Mouse (Mus musculus): ENCODE measurements around the gene Il10ra. TPM values are rescaled to one million over a fixed set of nuclear protein-coding genes. Genes with fewer than 3 reads are reported as not detected.

Gene Il10ra
- polyA plus RNA-seq (2015; fragmentation: Nextera tagmentation; extraction: Ambion mirVana), result 0.48 and 0.64 TPM in 2 replicates

DNA sequence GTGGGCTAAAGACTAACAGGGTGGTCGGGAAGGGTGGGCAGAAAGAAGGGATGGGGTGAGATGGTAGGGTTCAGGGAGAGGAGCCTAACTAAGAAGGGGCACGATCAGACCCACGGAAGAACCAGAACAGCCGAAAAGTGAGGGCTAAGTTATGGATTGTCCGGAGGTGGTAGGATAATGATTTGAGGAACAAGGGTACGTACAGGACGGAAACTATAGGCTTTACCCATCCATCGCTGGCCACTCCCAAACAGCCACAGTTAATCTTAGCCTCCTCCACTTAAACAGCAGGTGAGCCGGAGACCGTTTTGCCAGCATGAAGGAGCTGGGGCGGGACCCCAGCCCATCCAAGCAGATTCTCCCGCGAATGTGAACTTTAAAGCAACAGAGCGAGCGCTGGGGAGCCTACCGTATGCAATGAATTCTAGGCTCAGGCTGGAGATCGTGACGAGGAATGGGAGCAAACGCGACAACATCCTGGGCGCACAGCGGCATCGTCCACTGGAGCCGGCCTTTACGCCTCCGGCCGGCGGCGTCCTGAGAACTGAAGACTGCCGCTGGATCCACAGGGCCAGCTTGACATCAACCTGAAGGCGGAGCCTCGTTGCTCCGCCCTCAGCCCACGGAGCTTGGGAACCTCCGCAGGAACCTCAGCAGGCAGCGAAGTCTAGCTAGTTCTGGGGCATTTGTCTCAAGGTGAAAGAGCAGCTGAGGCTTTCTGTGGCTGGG, at the start of gene Il10ra:
Il10ra (minus strand) TSS at position 553 of the 729 bp plus-strand sequence.
- H3K27ac ChIP-seq (ENCODE audit: low read length), result no peak within 1 kb of the TSS
- WGBS, result 5% methylated on average over 36 of the region's 36 CpGs
- no peak for ATAC-seq
- H3K4me3 ChIP-seq (ENCODE audit: low read depth, low read length), result peak within 1 kb of the TSS; percentile 45
- peak within 1 kb of the TSS; percentile 60 for H3K9ac ChIP-seq (ENCODE audit: low read depth, low read length)
- H3K4me2 ChIP-seq (ENCODE audit: low read length), result peak within 1 kb of the TSS; percentile 81
- no peaks in the 10 kb centered on the region for H3K9me3 ChIP-seq (replicated peaks; ENCODE audit: control insufficient read depth, low read length, poor library complexity, severe bottlenecking)
- no peaks in the 10 kb centered on the region for H3K4me1 ChIP-seq (ENCODE audit: control insufficient read depth, insufficient read depth, low read length)
- no peaks in the 10 kb centered on the region for H3K36me3 ChIP-seq (ENCODE audit: control insufficient read depth, insufficient read depth, low read length)
- H3K27me3 ChIP-seq (ENCODE audit: control insufficient read depth, insufficient read depth, low read depth, low read length), result peaks cover 12% of the 10 kb centered on the region

DNA sequence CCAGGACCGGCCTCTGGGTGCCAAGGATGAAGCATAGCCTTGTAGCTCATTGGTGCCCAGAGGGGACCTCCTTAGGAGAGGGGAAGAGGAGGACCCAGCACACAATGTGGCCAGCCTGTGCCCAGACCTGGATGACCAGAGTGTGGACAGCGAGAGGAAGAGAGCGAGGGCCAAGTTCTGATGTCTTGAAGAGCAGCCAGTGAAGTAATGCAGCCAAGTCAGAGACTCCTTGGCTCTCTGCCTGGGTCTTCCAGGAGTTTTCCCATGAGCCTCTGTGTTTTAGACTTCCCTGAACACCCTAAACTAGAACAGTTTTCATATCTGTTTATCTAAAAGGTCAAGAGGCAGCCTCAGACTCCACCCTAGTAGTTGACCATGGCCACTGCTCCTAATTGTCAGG, 48.7 kb upstream of the Il10ra start:
- H3K27ac ChIP-seq (ENCODE audit: low read length), result no peak overlapping the region
- no peaks in the 10 kb centered on the region for H3K4me1 ChIP-seq (ENCODE audit: control insufficient read depth, insufficient read depth, low read length)
- no peak overlapping the region for H3K4me2 ChIP-seq (ENCODE audit: low read length)
- no peaks in the 10 kb centered on the region for H3K36me3 ChIP-seq (ENCODE audit: control insufficient read depth, insufficient read depth, low read length)
- ATAC-seq, result no peak
- H3K9me3 ChIP-seq (replicated peaks; ENCODE audit: control insufficient read depth, low read length, poor library complexity, severe bottlenecking), result no peaks in the 10 kb centered on the region
- H3K9ac ChIP-seq (ENCODE audit: low read depth, low read length), result no peak overlapping the region
- no peak overlapping the region for H3K4me3 ChIP-seq (ENCODE audit: low read depth, low read length)
- H3K27me3 ChIP-seq (ENCODE audit: control insufficient read depth, insufficient read depth, low read depth, low read length), result no peaks in the 10 kb centered on the region
- WGBS, result 89% methylated on average over 3 of the region's 3 CpGs

DNA sequence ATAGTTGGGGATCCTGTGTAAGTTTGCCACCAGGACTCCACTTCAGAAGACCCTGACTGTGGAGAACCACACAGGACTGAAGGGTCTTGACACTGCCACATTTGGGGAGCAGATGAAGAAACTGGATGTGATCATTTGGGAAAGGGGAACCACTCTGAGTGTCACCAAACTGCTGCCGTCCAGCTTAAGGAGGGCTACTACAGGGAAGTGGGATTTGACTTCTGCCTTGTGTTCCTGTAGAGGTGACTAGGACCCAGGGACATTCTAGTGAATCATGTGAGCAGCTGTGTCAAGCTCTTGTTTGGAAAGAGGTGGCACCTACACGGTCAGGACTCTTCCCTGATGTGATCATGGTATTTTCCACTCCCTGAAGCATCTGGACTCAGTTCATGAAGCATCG, 45.0 kb upstream of the Il10ra start:
- Histone ChIP-seq H3K27me3 (ENCODE audit: control insufficient read depth, insufficient read depth, low read depth, low read length) (no peaks in the 10 kb centered on the region), H3K36me3 (ENCODE audit: control insufficient read depth, insufficient read depth, low read length) (no peaks in the 10 kb centered on the region), H3K27ac (ENCODE audit: low read length) (no peak overlapping the region), H3K4me1 (ENCODE audit: control insufficient read depth, insufficient read depth, low read length) (no peaks in the 10 kb centered on the region), H3K9ac (ENCODE audit: low read depth, low read length) (no peak overlapping the region), H3K9me3 (replicated peaks; ENCODE audit: control insufficient read depth, low read length, poor library complexity, severe bottlenecking) (no peaks in the 10 kb centered on the region), H3K4me3 (ENCODE audit: low read depth, low read length) (no peak overlapping the region), H3K4me2 (ENCODE audit: low read length) (no peak overlapping the region)
- ATAC-seq, result no peak
- 89% methylated on average over 3 of the region's 3 CpGs for WGBS

DNA sequence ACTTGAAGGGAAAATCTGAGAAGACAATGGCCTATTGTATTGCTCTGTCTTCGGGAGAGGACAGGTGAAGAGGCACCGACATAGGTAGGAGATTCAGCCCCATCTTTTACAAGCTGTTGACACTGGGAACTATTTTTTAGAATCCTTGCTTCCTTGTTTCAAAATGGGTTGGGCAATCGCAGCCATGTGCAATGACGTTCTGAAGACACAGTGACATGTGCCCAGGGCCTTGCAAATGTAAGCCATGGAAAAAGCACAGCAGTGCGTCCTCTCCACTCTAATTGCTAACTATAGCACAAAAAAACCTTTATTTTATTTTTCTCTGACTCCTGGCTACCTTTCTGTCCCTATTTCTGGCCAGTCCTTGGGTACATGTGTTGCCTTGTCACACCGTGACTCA, 42.9 kb upstream of the Il10ra start:
- Histone ChIP-seq H3K4me1 (ENCODE audit: control insufficient read depth, insufficient read depth, low read length) (no peaks in the 10 kb centered on the region), H3K36me3 (ENCODE audit: control insufficient read depth, insufficient read depth, low read length) (no peaks in the 10 kb centered on the region), H3K27ac (ENCODE audit: low read length) (no peak overlapping the region), H3K9ac (ENCODE audit: low read depth, low read length) (no peak overlapping the region), H3K9me3 (replicated peaks; ENCODE audit: control insufficient read depth, low read length, poor library complexity, severe bottlenecking) (no peaks in the 10 kb centered on the region), H3K27me3 (ENCODE audit: control insufficient read depth, insufficient read depth, low read depth, low read length) (no peaks in the 10 kb centered on the region), H3K4me2 (ENCODE audit: low read length) (no peak overlapping the region), H3K4me3 (ENCODE audit: low read depth, low read length) (no peak overlapping the region)
- ATAC-seq, result no peak
- WGBS, result 90% methylated on average over 6 of the region's 6 CpGs

GRCm38 (mm10) chr9:45308521-45308920, 39.6 kb upstream of the Il10ra start:
- Histone ChIP-seq H3K9me3 (replicated peaks; ENCODE audit: control insufficient read depth, low read length, poor library complexity, severe bottlenecking) (no peaks in the 10 kb centered on the region), H3K27me3 (ENCODE audit: control insufficient read depth, insufficient read depth, low read depth, low read length) (no peaks in the 10 kb centered on the region), H3K4me1 (ENCODE audit: control insufficient read depth, insufficient read depth, low read length) (no peaks in the 10 kb centered on the region), H3K4me2 (ENCODE audit: low read length) (no peak overlapping the region), H3K36me3 (ENCODE audit: control insufficient read depth, insufficient read depth, low read length) (no peaks in the 10 kb centered on the region), H3K9ac (ENCODE audit: low read depth, low read length) (no peak overlapping the region), H3K4me3 (ENCODE audit: low read depth, low read length) (no peak overlapping the region), H3K27ac (ENCODE audit: low read length) (no peak overlapping the region)
- 87% methylated on average over 5 of the region's 5 CpGs for WGBS
- ATAC-seq, result no peak

- H3K27ac ChIP-seq (ENCODE audit: low read length), result no peak overlapping the region
- no peak for ATAC-seq
- WGBS, result 91% methylated on average over 12 of the region's 12 CpGs
- H3K4me3 ChIP-seq (ENCODE audit: low read depth, low read length), result no peak overlapping the region
- no peaks in the 10 kb centered on the region for H3K9me3 ChIP-seq (replicated peaks; ENCODE audit: control insufficient read depth, low read length, poor library complexity, severe bottlenecking)
- no peaks in the 10 kb centered on the region for H3K4me1 ChIP-seq (ENCODE audit: control insufficient read depth, insufficient read depth, low read length)
- H3K4me2 ChIP-seq (ENCODE audit: low read length), result no peak overlapping the region
- H3K36me3 ChIP-seq (ENCODE audit: control insufficient read depth, insufficient read depth, low read length), result no peaks in the 10 kb centered on the region
- no peak overlapping the region for H3K9ac ChIP-seq (ENCODE audit: low read depth, low read length)
- H3K27me3 ChIP-seq (ENCODE audit: control insufficient read depth, insufficient read depth, low read depth, low read length), result no peaks in the 10 kb centered on the region
These were observed 37.9 kb upstream of the Il10ra start for GRCm38 (mm10) chr9:45306746-45307410.

GRCm38 (mm10) chr9:45301771-45302170, 32.8 kb upstream of the Il10ra start:
- 87% methylated on average over 8 of the region's 8 CpGs for WGBS
- Histone ChIP-seq H3K9ac (ENCODE audit: low read depth, low read length) (no peak overlapping the region), H3K9me3 (replicated peaks; ENCODE audit: control insufficient read depth, low read length, poor library complexity, severe bottlenecking) (no peaks in the 10 kb centered on the region), H3K36me3 (ENCODE audit: control insufficient read depth, insufficient read depth, low read length) (no peaks in the 10 kb centered on the region), H3K4me1 (ENCODE audit: control insufficient read depth, insufficient read depth, low read length) (peaks cover 5% of the 10 kb centered on the region; the same call in 1 of the 2 replicates), H3K4me3 (ENCODE audit: low read depth, low read length) (no peak overlapping the region), H3K4me2 (ENCODE audit: low read length) (no peak overlapping the region), H3K27ac (ENCODE audit: low read length) (no peak overlapping the region), H3K27me3 (ENCODE audit: control insufficient read depth, insufficient read depth, low read depth, low read length) (no peaks in the 10 kb centered on the region)
- ATAC-seq, result no peak

- peak overlapping the region; percentile 73 for H3K4me2 ChIP-seq (ENCODE audit: low read length)
- H3K27ac ChIP-seq (ENCODE audit: low read length), result peak overlapping the region; percentile 85
- H3K36me3 ChIP-seq (ENCODE audit: control insufficient read depth, insufficient read depth, low read length), result no peaks in the 10 kb centered on the region
- no peaks in the 10 kb centered on the region for H3K9me3 ChIP-seq (replicated peaks; ENCODE audit: control insufficient read depth, low read length, poor library complexity, severe bottlenecking)
- WGBS, result 16% methylated on average over 20 of the region's 20 CpGs
- H3K4me3 ChIP-seq (ENCODE audit: low read depth, low read length), result peak overlapping the region; percentile 35
- H3K27me3 ChIP-seq (ENCODE audit: control insufficient read depth, insufficient read depth, low read depth, low read length), result no peaks in the 10 kb centered on the region
- ATAC-seq, result peak; percentile 94
- peak overlapping the region; percentile 62 for H3K9ac ChIP-seq (ENCODE audit: low read depth, low read length)
- peaks cover 5% of the 10 kb centered on the region; the same call in 1 of the 2 replicates for H3K4me1 ChIP-seq (ENCODE audit: control insufficient read depth, insufficient read depth, low read length)
These were observed 31.6 kb upstream of the Il10ra start for GRCm38 (mm10) chr9:45300422-45301104.
